Mouse (Mus musculus) ES-E14 (cell line): ENCODE measurements at regions not wholly inside any gene's neighbourhood (a gene's known extent, or its start where the extent isn't known, plus 50 kb on each side); places are given as distances from the start of the nearest gene placed in this dataset.
"Not testable (repeated sequence)": the region's sequence is repeated elsewhere in the genome, so short reads cannot be mapped to it uniquely, and the experiment has no call there.

Experiments used
- DNase-seq: peaks from one replicate; pipeline ENCODE4 v3.0.0-alpha.2; 2013; ENCODE audit warnings: low read depth, low spot score
- H3K27ac ChIP-seq: 2 replicates; pipeline ENCODE4 v1.5.1; 2012; ENCODE audit warnings: low read depth, mild to moderate bottlenecking, low read length, moderate library complexity, mixed read lengths; ENCODE audit not compliant: poor library complexity, insufficient read depth, severe bottlenecking
- H3K36me3 ChIP-seq: 2 replicates; pipeline ENCODE4 v1.6.1; 2012; ENCODE audit warnings: mild to moderate bottlenecking, low read length, moderate library complexity, mixed read lengths; ENCODE audit not compliant: control insufficient read depth, poor library complexity, insufficient read depth, severe bottlenecking
- H3K4me1 ChIP-seq, 2 experiments: fragments of 150-350 bp in 1 of 2; sonication (generic) in 1 of 2; 2 replicates each; pipeline ENCODE4 v1.6.1; 2012; ENCODE audit warnings: low read length in 2 of 2, mild to moderate bottlenecking in 1 of 2, mixed read lengths in 1 of 2; ENCODE audit not compliant: control insufficient read depth in 2 of 2, insufficient read depth in 2 of 2, poor library complexity in 1 of 2
- H3K4me3 ChIP-seq, 2 experiments: fragments of 150-350 bp in 1 of 2; sonication (generic) in 1 of 2; 2 replicates each; pipeline ENCODE4 v1.5.1; 2012; ENCODE audit warnings: low read length in 2 of 2, low read depth in 1 of 2, mild to moderate bottlenecking in 1 of 2, mixed read lengths in 1 of 2; ENCODE audit not compliant: insufficient read depth in 1 of 2, poor library complexity in 1 of 2, severe bottlenecking in 1 of 2
- H3K9ac ChIP-seq: 2 replicates; pipeline ENCODE4 v1.6.1; 2012; ENCODE audit warnings: low read depth, mild to moderate bottlenecking, low read length, mixed read lengths; ENCODE audit not compliant: poor library complexity, insufficient read depth, severe bottlenecking
- H3K9me3 ChIP-seq: fragments of 150-350 bp; sonication (generic); 2 replicates; pipeline ENCODE4 v1.6.1; 2012; ENCODE audit warnings: low read depth, mild to moderate bottlenecking, low read length; ENCODE audit not compliant: control insufficient read depth, insufficient read depth
- CHD2 ChIP-seq: IDR thresholded peaks from 2 replicates; pipeline ENCODE4 v1.6.1; 2014; ENCODE audit warnings: mild to moderate bottlenecking, low read depth, low read length, inconsistent platforms
- HCFC1 ChIP-seq: IDR thresholded peaks from 2 replicates; pipeline ENCODE4 v1.6.1; 2012; ENCODE audit warnings: low read length, inconsistent platforms, borderline replicate concordance; ENCODE audit not compliant: insufficient read depth
- MAFK ChIP-seq: IDR thresholded peaks from 2 replicates; pipeline ENCODE4 v1.6.1; 2014; ENCODE audit warnings: mild to moderate bottlenecking, low read depth, low read length, inconsistent platforms; ENCODE audit not compliant: insufficient read depth
- ZC3H11A ChIP-seq: IDR thresholded peaks from 2 replicates; pipeline ENCODE4 v1.6.1; 2012; ENCODE audit warnings: low read depth, mild to moderate bottlenecking, inconsistent platforms, low read length, borderline replicate concordance
- ZNF384 ChIP-seq: IDR thresholded peaks from 2 replicates; pipeline ENCODE4 v1.6.1; 2012; ENCODE audit warnings: low read depth, low read length, inconsistent platforms
- in situ Hi-C, 2 experiments: fragments of 600-800 bp; cut with MboI; formaldehyde crosslinking; loops; one replicate each; pipeline ENCODE4 v1.15.1; 2025; ENCODE audit warnings: low sequenced_read_pairs in 2 of 2, inconsistent platforms in 1 of 2; ENCODE audit not compliant: unreplicated experiment in 2 of 2

DNA sequence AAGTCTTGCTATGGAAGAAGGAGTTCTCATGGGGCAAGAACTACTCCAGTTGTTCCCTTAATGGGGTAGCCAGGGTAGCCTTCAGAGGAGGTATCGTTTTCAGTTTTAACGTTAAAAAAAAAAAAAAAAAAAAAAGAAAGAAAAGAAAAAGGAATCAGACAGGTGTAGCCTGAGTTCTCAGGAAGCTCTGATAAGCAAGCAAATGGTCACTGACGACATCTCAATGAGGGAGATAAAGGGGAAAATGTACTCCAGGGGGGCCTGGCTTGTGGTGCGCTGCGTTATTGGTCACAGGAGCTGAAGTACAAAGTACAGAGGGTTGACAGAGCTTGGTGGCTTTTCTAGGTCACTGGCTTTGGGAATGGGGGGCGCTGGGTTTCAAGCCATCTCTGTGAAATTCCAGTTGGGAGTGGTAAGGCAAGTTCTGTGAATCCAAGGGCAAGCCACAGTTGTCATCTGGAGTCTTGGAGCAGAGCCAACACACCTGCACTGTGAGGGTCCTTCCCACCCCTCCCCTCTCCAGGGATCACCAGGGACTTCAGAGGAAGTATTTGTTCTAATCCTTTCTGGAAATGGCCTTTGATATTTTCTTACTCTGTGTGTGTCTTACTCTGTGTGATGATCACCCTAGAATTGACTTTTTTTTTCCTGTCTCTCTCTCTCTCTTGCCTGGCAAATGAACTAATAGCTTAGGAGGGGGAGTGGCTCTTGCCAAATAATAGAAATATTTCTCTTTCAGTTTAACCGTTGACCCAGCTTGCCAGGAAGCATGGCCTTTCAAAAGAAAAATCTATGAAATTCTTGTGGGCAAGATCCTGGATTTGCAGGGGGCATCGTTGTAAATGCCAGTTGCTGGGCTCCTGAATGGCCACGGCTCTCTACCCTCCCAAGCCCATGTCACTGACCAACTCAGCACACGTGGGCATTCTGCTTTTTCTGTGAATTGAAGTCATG is 93.5 kb downstream of the Phlda1 start:
- Histone ChIP-seq H3K4me1 (peaks cover 0 to 8% of the 10 kb centered on the region in 2 experiments; a peak in 2 of 4 replicates), H3K4me3 (no peak overlapping the region), H3K27ac (no peak overlapping the region), H3K9me3 (no peaks in the 10 kb centered on the region), H3K9ac (no peak overlapping the region), H3K36me3 (no peaks in the 10 kb centered on the region; the same call in 1 of the 2 replicates)
- in situ Hi-C loops = no loop called here
- TF ChIP-seq MAFK (no peak), CHD2 (no peak), ZNF384 (no peak), HCFC1 (no peak), ZC3H11A (no peak)
- no peak for DNase-seq

DNA sequence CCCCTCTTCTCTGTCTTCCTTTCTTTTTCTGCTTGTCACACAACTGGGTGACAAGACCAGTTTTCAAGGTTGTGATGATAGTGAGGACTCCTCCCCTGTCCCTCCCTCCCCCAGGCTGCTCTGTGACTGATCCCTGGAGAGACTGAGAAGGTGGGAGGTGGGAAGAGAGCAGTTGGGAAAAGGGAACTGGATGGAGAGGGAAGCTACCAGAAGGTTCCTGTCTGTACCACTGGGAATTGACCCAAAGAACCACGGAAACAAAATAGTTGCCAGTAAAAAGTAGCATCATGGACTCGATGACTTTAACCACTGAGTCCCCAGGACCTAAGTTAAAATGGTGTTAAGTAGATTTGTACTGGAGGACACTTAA is 94.2 kb downstream of the Phlda1 start:
- in situ Hi-C loops = no loop called here
- H3K9ac ChIP-seq = no peak overlapping the region
- DNase-seq = no peak
- no peak overlapping the region for H3K4me3 ChIP-seq
- no peaks in the 10 kb centered on the region; the same call in 1 of the 2 replicates for H3K36me3 ChIP-seq
- TF ChIP-seq CHD2 = no peak
- TF ChIP-seq MAFK = no peak
- H3K27ac ChIP-seq = no peak overlapping the region
- H3K9me3 ChIP-seq = no peaks in the 10 kb centered on the region
- H3K4me1 ChIP-seq = peaks cover 0 to 8% of the 10 kb centered on the region in 2 experiments; a peak in 2 of 4 replicates

DNA sequence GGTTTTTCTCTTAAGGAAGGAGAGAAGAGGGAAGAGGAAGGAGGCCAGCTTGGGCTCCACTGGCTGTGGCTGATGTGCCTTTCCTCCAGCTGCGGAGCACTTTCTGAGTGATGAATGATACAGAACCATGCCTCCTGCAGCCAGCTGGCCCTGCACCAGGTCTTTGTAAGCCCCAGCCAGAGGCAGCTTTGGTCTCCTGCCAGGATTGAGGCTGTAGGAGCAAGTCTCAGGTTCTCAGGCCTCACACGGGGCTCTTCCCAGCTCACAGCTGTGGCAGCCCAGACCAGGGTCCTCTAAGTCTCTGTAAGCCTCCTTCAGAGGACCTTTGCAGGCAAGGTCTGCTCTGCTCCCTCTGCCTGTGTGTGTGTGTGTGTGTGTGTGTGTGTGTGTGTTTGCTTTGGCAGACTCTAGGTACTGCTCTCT is 94.6 kb downstream of the Phlda1 start:
- no peak overlapping the region for H3K4me3 ChIP-seq
- no peaks in the 10 kb centered on the region; the same call in 1 of the 2 replicates for H3K36me3 ChIP-seq
- in situ Hi-C loops = no loop called here
- H3K9me3 ChIP-seq = no peaks in the 10 kb centered on the region
- H3K27ac ChIP-seq = no peak overlapping the region
- no peak for TF ChIP-seq MAFK
- no peak overlapping the region for H3K9ac ChIP-seq
- peaks cover 0 to 8% of the 10 kb centered on the region in 2 experiments; a peak in 2 of 4 replicates for H3K4me1 ChIP-seq
- no peak for DNase-seq

DNA sequence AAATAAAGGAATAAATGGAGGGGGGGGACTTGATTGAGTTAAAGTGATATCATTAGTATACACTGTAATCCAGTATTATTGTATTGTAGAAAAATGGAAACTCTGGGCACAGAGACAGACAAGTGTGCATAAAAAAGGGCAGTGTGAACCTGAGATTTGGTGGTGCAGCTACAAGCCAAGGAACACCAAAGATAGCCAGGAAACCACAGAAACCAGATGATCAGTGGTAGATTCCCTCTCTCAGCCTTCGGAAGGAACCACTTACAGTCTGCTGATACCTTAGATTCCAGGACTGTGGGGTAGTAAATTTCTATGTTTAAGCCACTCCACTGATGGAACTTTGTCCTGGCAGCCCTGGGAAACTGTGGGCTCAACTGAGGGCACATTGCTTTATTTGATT is 97.1 kb downstream of the Phlda1 start:
- DNase-seq = no peak
- in situ Hi-C loops = no loop called here

DNA sequence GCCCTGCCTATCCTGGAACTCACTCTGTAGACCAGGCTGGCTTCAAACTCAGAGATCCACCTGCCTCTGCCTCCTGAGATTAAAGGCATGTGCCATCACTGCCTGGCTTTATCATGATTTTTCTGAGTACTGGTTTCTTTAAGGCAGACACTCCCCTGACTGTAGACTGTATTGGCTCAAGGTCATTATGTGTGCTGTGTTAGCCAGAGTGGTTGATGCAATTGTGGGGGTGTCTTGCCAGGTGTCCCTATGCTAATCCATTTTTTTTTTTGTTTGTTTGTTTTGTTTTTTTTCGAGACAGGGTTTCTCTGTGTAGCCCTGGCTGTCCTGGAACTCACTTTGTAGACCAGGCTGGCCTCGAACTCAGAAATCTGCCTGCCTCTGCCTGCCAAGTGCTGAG is 101.3 kb downstream of the Phlda1 start:
- H3K4me3 ChIP-seq, H3K27ac ChIP-seq, H3K36me3 ChIP-seq, H3K9me3 ChIP-seq, H3K9ac ChIP-seq, in situ Hi-C loops, H3K4me1 ChIP-seq, DNase-seq: not testable (repeated sequence)

More for the DNA sequence above, 97.1 kb downstream of the Phlda1 start:
- no peak overlapping the region for H3K27ac ChIP-seq
- H3K36me3 ChIP-seq = no peaks in the 10 kb centered on the region
- no peak overlapping the region for H3K9ac ChIP-seq
- TF ChIP-seq HCFC1 (no peak), ZC3H11A (no peak), CHD2 (no peak), ZNF384 (no peak), MAFK (no peak)
- H3K4me1 ChIP-seq = peaks cover 0 to 3% of the 10 kb centered on the region in 2 experiments; a peak in 2 of 4 replicates
- H3K4me3 ChIP-seq = no peak overlapping the region
- no peaks in the 10 kb centered on the region for H3K9me3 ChIP-seq
